Mouse (Mus musculus) liver (tissue): ENCODE data around the gene Mageb16.

ENCODE experiments used
- DNase-seq: peaks from one replicate; pipeline ENCODE4 v3.0.0-alpha.2; 2020; ENCODE audit warnings: mixed read lengths

Mageb16 gene

GRCm38 (mm10) chrX:79671411-79671810 is at the start of gene Mageb16:
Gene Mageb16, minus strand, starts transcription at chrX:79671435.
- DNase-seq: no peak

DNA sequence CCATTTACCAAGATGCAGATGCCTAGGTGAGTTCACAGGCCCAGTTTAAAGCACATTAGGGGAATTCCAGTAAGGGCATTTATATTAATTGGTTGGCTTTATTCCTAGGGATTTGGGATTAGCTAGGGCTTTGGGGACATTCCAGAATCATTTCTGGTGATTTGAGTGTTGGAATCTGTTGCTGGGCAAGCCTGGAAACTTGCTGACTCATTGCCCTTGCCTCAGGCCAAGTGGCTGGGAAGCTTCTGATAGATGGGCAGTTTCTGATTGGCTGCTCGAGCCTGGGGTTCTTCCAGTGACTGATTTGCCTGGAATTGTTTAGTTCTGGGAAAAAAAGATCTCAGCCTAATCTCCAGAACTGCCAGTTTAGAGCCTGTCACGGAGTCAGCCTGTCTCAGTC is 20.1 kb downstream of the Mageb16 start:
- no peak for DNase-seq

DNA sequence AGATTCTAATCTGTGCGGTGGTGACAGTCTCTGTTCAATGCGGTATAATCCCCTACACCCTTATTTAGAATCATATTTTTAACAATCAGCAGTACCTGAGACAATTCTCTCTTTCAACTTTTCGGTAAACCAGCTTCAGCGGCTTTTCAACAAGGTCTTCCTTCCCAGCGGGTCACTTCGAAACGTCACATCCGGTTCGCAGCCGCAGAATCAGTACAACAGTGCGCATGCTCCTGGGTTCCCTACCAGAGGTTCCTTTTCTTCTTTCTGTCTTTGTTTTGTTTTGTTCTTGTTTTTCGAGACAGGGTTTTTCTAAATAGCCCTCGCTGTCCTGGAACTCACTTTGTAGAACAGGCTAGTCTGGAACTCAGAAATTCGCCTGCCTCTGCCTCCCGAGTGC is 35.8 kb downstream of the Mageb16 start:
- no peak for DNase-seq

GRCm38 (mm10) chrX:79606462-79606861 is 64.8 kb downstream of the Mageb16 start:
- no peak for DNase-seq
